In genomic region chr19:5716955-5717354, GRCm38 (mm10) we compare ENCODE assay signal across 1 mouse cellular context.
TF ChIP-seq lines count a peak whose summit lies in the region.

No protein-coding gene starts in this region.

TF ChIP-seq in myocyte, 11 proteins besides CTCF, POLR2A, EP300 and RAD21:
- peak; percentile 59 for TF ChIP-seq POLR2AphosphoS2 (IDR thresholded peaks at IDR 0.05; ENCODE audit: insufficient read length, low read depth)
- TF ChIP-seq E2F4 (IDR thresholded peaks at IDR 0.05; ENCODE audit: insufficient read depth), result no peak
- TF ChIP-seq USF1 (IDR thresholded peaks at IDR 0.05; ENCODE audit: low read depth), result no peak
